Mouse (Mus musculus) CH12.LX (cell line): ENCODE results near the gene Gm20662. TPM values are rescaled to one million over a fixed set of nuclear protein-coding genes. Genes with fewer than 3 reads are reported as not detected.

ENCODE experiments used
- DNase-seq: peaks from one replicate; pipeline ENCODE4 v3.0.0-alpha.2; 2013; ENCODE audit errors: extremely low read depth
- H3K27ac ChIP-seq: 2 replicates; pipeline ENCODE4 v1.5.1; 2012; ENCODE audit warnings: low read depth, mild to moderate bottlenecking, control low read depth, moderate library complexity; ENCODE audit not compliant: insufficient read depth
- H3K27me3 ChIP-seq: replicated peaks from 2 replicates; pipeline ENCODE3; 2012; ENCODE audit warnings: inconsistent platforms
- H3K36me3 ChIP-seq, 2 experiments: replicated peaks in 1 of 2; 2 replicates each; pipeline versions ENCODE3 to v1.6.1; 2012; ENCODE audit warnings: inconsistent platforms in 1 of 2, low read length in 1 of 2, mild to moderate bottlenecking in 1 of 2, mixed read lengths in 1 of 2, moderate library complexity in 1 of 2; ENCODE audit not compliant: control insufficient read depth in 1 of 2, insufficient read depth in 1 of 2
- H3K4me1 ChIP-seq, 2 experiments: 2 replicates each; pipeline ENCODE4 v1.6.1; 2012; ENCODE audit warnings: inconsistent platforms in 1 of 2, moderate library complexity in 1 of 2; ENCODE audit not compliant: insufficient read depth in 2 of 2, control insufficient read depth in 1 of 2
- H3K4me2 ChIP-seq: 2 replicates; pipeline ENCODE4 v1.6.1; 2012; ENCODE audit warnings: low read depth, mild to moderate bottlenecking, control low read depth; ENCODE audit not compliant: poor library complexity, insufficient read depth, severe bottlenecking
- H3K4me3 ChIP-seq, 3 experiments: fragments of 150-350 bp in 1 of 3; sonication (generic) in 1 of 3; replicated peaks in 1 of 3; 2 replicates each; pipeline versions ENCODE3 to v1.5.1; 2011 to 2012; ENCODE audit warnings: low read depth in 2 of 3, low read length in 2 of 3, mild to moderate bottlenecking in 2 of 3, moderate library complexity in 2 of 3, control low read depth in 1 of 3, improper control_type of control experiment in 1 of 3, inconsistent platforms in 1 of 3, mixed read lengths in 1 of 3; ENCODE audit not compliant: poor library complexity in 1 of 3
- H3K79me2 ChIP-seq: replicated peaks from 2 replicates; pipeline ENCODE4 v1.6.1; 2012; ENCODE audit warnings: mild to moderate bottlenecking, moderate library complexity; ENCODE audit not compliant: control insufficient read depth, poor library complexity, insufficient read depth, severe bottlenecking; ENCODE audit errors: extremely low read depth
- H3K9ac ChIP-seq: 2 replicates; pipeline ENCODE4 v1.6.1; 2012; ENCODE audit warnings: low read depth, mild to moderate bottlenecking, control low read depth, moderate library complexity; ENCODE audit not compliant: insufficient read depth
- H3K9me3 ChIP-seq: replicated peaks from 2 replicates; pipeline ENCODE3; 2012; ENCODE audit warnings: low read length, inconsistent platforms, mixed read lengths
- BHLHE40 ChIP-seq: IDR thresholded peaks from 2 replicates; pipeline ENCODE4 v1.6.1; 2011; ENCODE audit warnings: mild to moderate bottlenecking, low read depth, low read length, improper control_type of control experiment
- CHD1 ChIP-seq: IDR thresholded peaks from 2 replicates; pipeline ENCODE4 v1.6.1; 2012; ENCODE audit warnings: low read depth, low read length, improper control_type of control experiment, inconsistent platforms
- CHD2 ChIP-seq: IDR thresholded peaks from 2 replicates; pipeline ENCODE4 v1.6.1; 2011; ENCODE audit warnings: low read length, improper control_type of control experiment
- CTCF ChIP-seq, 2 experiments: IDR thresholded peaks in 1 of 2; conservative IDR thresholded peaks in 1 of 2; 2 replicates each; pipeline ENCODE4 v1.5.1; 2011 to 2012; ENCODE audit warnings: low read depth in 2 of 2, low read length in 2 of 2, improper control_type of control experiment in 1 of 2, inconsistent platforms in 1 of 2, mild to moderate bottlenecking in 1 of 2, moderate library complexity in 1 of 2
- EP300 ChIP-seq: IDR thresholded peaks from 2 replicates; pipeline ENCODE4 v1.6.1; 2011; ENCODE audit warnings: low read length, improper control_type of control experiment
- ETS1 ChIP-seq: conservative IDR thresholded peaks from 2 replicates; pipeline ENCODE4 v1.6.1; 2012; ENCODE audit warnings: low read depth, mild to moderate bottlenecking, inconsistent platforms, low read length, improper control_type of control experiment, moderate library complexity
- GABPA ChIP-seq: IDR thresholded peaks from 2 replicates; pipeline ENCODE4 v1.6.1; 2012; ENCODE audit warnings: low read depth, low read length, improper control_type of control experiment, inconsistent platforms; ENCODE audit not compliant: insufficient replicate concordance
- IRF4 ChIP-seq: IDR thresholded peaks from 2 replicates; pipeline ENCODE4 v1.6.1; 2014; ENCODE audit warnings: low read depth, mild to moderate bottlenecking, inconsistent platforms, low read length, improper control_type of control experiment
- JUN ChIP-seq: IDR thresholded peaks from 2 replicates; pipeline ENCODE4 v1.6.1; 2011; ENCODE audit warnings: low read depth, mild to moderate bottlenecking, low read length, improper control_type of control experiment, moderate library complexity; ENCODE audit not compliant: insufficient read depth
- MAX ChIP-seq: IDR thresholded peaks from 2 replicates; pipeline ENCODE4 v1.6.1; 2011; ENCODE audit warnings: low read length, improper control_type of control experiment
- MEF2A ChIP-seq: IDR thresholded peaks from 2 replicates; pipeline ENCODE4 v1.6.1; 2014; ENCODE audit warnings: low read depth, mild to moderate bottlenecking, inconsistent platforms, low read length, improper control_type of control experiment, borderline replicate concordance
- MXI1 ChIP-seq: IDR thresholded peaks from 2 replicates; pipeline ENCODE4 v1.6.1; 2011; ENCODE audit warnings: mild to moderate bottlenecking, low read depth, low read length, improper control_type of control experiment
- MYC ChIP-seq: IDR thresholded peaks from 2 replicates; pipeline ENCODE4 v1.6.1; 2011; ENCODE audit warnings: low read depth, mild to moderate bottlenecking, improper control_type of control experiment, low read length
- NELFE ChIP-seq: IDR thresholded peaks from 2 replicates; pipeline ENCODE4 v1.6.1; 2011; ENCODE audit warnings: low read depth, low read length, improper control_type of control experiment
- PAX5 ChIP-seq: IDR thresholded peaks from 2 replicates; pipeline ENCODE4 v1.6.1; 2012; ENCODE audit warnings: low read length, inconsistent platforms, mixed read lengths
- POLR2A ChIP-seq: IDR thresholded peaks from 2 replicates; pipeline ENCODE4 v1.6.1; 2011; ENCODE audit warnings: low read depth, mild to moderate bottlenecking, improper control_type of control experiment, low read length
- RAD21 ChIP-seq: IDR thresholded peaks from 2 replicates; pipeline ENCODE4 v1.6.1; 2011; ENCODE audit warnings: low read depth, mild to moderate bottlenecking, low read length, improper control_type of control experiment, moderate library complexity
- SMC3 ChIP-seq: IDR thresholded peaks from 2 replicates; pipeline ENCODE4 v1.6.1; 2011; ENCODE audit warnings: low read depth, low read length, improper control_type of control experiment
- TBP ChIP-seq: conservative IDR thresholded peaks from 2 replicates; pipeline ENCODE4 v1.6.1; 2011; ENCODE audit warnings: low read depth, low read length, improper control_type of control experiment
- TCF12 ChIP-seq: IDR thresholded peaks from 2 replicates; pipeline ENCODE4 v1.6.1; 2014; ENCODE audit warnings: low read depth, mild to moderate bottlenecking, inconsistent platforms, low read length, improper control_type of control experiment
- UBTF ChIP-seq: IDR thresholded peaks from 2 replicates; pipeline ENCODE4 v1.6.1; 2012; ENCODE audit warnings: low read depth, mild to moderate bottlenecking, inconsistent platforms, low read length, improper control_type of control experiment, moderate library complexity
- USF2 ChIP-seq: conservative IDR thresholded peaks from 2 replicates; pipeline ENCODE4 v1.6.1; 2011; ENCODE audit warnings: low read depth, low read length, improper control_type of control experiment
- ZC3H11A ChIP-seq: IDR thresholded peaks from 2 replicates; pipeline ENCODE4 v1.6.1; 2012; ENCODE audit warnings: low read depth, mild to moderate bottlenecking, inconsistent platforms, low read length, improper control_type of control experiment
- ZMIZ1 ChIP-seq: IDR thresholded peaks from 2 replicates; pipeline ENCODE4 v1.6.1; 2012; ENCODE audit warnings: low read depth, mild to moderate bottlenecking, inconsistent platforms, low read length, improper control_type of control experiment
- ZNF384 ChIP-seq: IDR thresholded peaks from 2 replicates; pipeline ENCODE4 v1.6.1; 2012; ENCODE audit warnings: low read depth, low read length, improper control_type of control experiment, inconsistent platforms
- dilution Hi-C: fragments of 300-500 bp; cut with MboI; formaldehyde crosslinking; loops from 2 replicates; pipeline ENCODE4 v1.14.3; 2020; ENCODE audit warnings: low sequenced_read_pairs; ENCODE audit not compliant: extremely low pct_unique_long_range_greater_than_20kb, extremely low pct_ligation_motif_present
- in situ Hi-C: fragments of 300-500 bp; cut with MboI; formaldehyde crosslinking; loops from 3 replicates; pipeline ENCODE4 v1.14.3; 2019; ENCODE audit warnings: low sequenced_read_pairs, low pct_ligation_motif_present, low pct_unique_long_range_greater_than_20kb, mixed read lengths
- polyA plus RNA-seq: library from polyadenylated mRNA; unstranded; fragments of >175 nt; gene quantifications from 2 replicates; pipeline ENCODE4 v1.2.1, GENCODE M21; 2012; ENCODE audit warnings: low read depth; ENCODE audit not compliant: insufficient read length
- total RNA-seq, 2 experiments: library from RNA; depleted of rRNA; stranded (reverse); fragments of 300-350 nt in 1 of 2; fragments of >200 nt in 1 of 2; gene quantifications; 2 replicates each; pipeline ENCODE4 v1.2.3; 2012 to 2014

Gene Gm20662
- total and polyA plus RNA-seq, 3 experiments: 0.31 to 1.2 TPM; not detected in 1

- Histone ChIP-seq H3K9ac (no peak overlapping the region), H3K4me1 (peaks cover 13 to 47% of the 10 kb centered on the region in 2 experiments), H3K79me2 (peaks cover 33% of the 10 kb centered on the region), H3K4me3 (no peak overlapping the region), H3K9me3 (peaks cover 7% of the 10 kb centered on the region), H3K4me2 (no peak overlapping the region), H3K27me3 (peaks cover 46% of the 10 kb centered on the region), H3K27ac (no peak overlapping the region), H3K36me3 (peaks cover 0 to 13% of the 10 kb centered on the region in 2 experiments)
- dilution Hi-C loops (no loop called here), in situ Hi-C loops (no loop called here)
- DNase-seq: peak; percentile 34
- TF ChIP-seq POLR2A (no peak), TBP (0 out of 2 replicates have a peak, but pooled peaks have one; percentile 36)
Measured at GRCm38 (mm10) chr9:107949184-107949921, 46.8 kb upstream of the Gm20662 start.

- dilution Hi-C loops: no loop called here
Measured at GRCm38 (mm10) chr9:107949922-107950235, 46.3 kb upstream of the Gm20662 start, which contains the start of gene Traip. Gene Traip (plus strand): TSS chr9:107950136.

GRCm38 (mm10) chr9:107950460-107951355 is 45.4 kb upstream of the Gm20662 start:
- dilution Hi-C loops (no loop called here), in situ Hi-C loops (no loop called here)
- peaks cover 3 to 23% of the 10 kb centered on the region in 2 experiments for H3K36me3 ChIP-seq
- peaks cover 33% of the 10 kb centered on the region for H3K79me2 ChIP-seq
- peak; percentile 89 for DNase-seq
- H3K9ac ChIP-seq: peak overlapping the region; percentile 42
- peaks cover 34% of the 10 kb centered on the region for H3K27me3 ChIP-seq
- H3K9me3 ChIP-seq: peaks cover 7% of the 10 kb centered on the region
- H3K4me3 ChIP-seq: peak overlapping the region; percentile 86 to 95 (median 89)
- H3K4me2 ChIP-seq: peak overlapping the region; percentile 89
- 0 out of 2 replicates have a peak overlapping the region, but pooled peaks have one; percentile 12 for H3K27ac ChIP-seq
- H3K4me1 ChIP-seq: peaks cover 13 to 47% of the 10 kb centered on the region in 2 experiments
- TF ChIP-seq MXI1: peak; percentile 91
- TF ChIP-seq ZC3H11A: no peak
- TF ChIP-seq MYC: peak; percentile 57; the same call in 1 of the 2 replicates
- no peak for TF ChIP-seq UBTF
- no peak for TF ChIP-seq USF2
- TF ChIP-seq POLR2A: peak; percentile 86
- TF ChIP-seq TCF12: peak; percentile 63
- 0 out of 2 replicates have a peak, but pooled peaks have one; percentile 8 for TF ChIP-seq ETS1
- TF ChIP-seq BHLHE40: peak; percentile 17; the same call in 1 of the 2 replicates
- no peak for TF ChIP-seq PAX5
- TF ChIP-seq CTCF (conservative IDR thresholded peaks at IDR 0.05 in 1 of 2, IDR thresholded peaks at IDR 0.05 in 1 of 2; ENCODE audit: low read depth in 2 of 2, low read length in 2 of 2): no peak
- peak; percentile 71 for TF ChIP-seq ZMIZ1
- TF ChIP-seq CHD1: no peak
- peak; percentile 73 for TF ChIP-seq TBP
- TF ChIP-seq EP300: no peak
- peak; percentile 83 for TF ChIP-seq IRF4

More at GRCm38 (mm10) chr9:107949922-107950235, 46.3 kb upstream of the Gm20662 start, which contains the start of gene Traip:
- H3K4me3 ChIP-seq: peak within 1 kb of the TSS; percentile 86 to 95 (median 89)
- H3K9ac ChIP-seq: peak within 1 kb of the TSS; percentile 42
- no peak for TF ChIP-seq ZC3H11A
- no peak for TF ChIP-seq MAX
- no peak for TF ChIP-seq RAD21
- no peak for TF ChIP-seq CHD1
- TF ChIP-seq JUN: no peak
- no peak for TF ChIP-seq NELFE
- TF ChIP-seq CHD2: no peak
- no peak for TF ChIP-seq PAX5
- no peak for TF ChIP-seq MYC
- no peak for TF ChIP-seq MEF2A
- TF ChIP-seq UBTF: no peak
- no peak for TF ChIP-seq ZNF384
- no peak for TF ChIP-seq IRF4
- TF ChIP-seq SMC3: no peak
- TF ChIP-seq GABPA: no peak
- TF ChIP-seq, all 38 proteins: peak for 0
- 0 out of 2 replicates have a peak within 1 kb of the TSS, but pooled peaks have one; percentile 12 for H3K27ac ChIP-seq
- peak within 1 kb of the TSS; percentile 89 for H3K4me2 ChIP-seq
- peaks cover 13 to 47% of the 10 kb centered on the region in 2 experiments for H3K4me1 ChIP-seq
- in situ Hi-C loops: no loop called here
- H3K9me3 ChIP-seq: peaks cover 7% of the 10 kb centered on the region
- peaks cover 33% of the 10 kb centered on the region for H3K79me2 ChIP-seq
- peaks cover 42% of the 10 kb centered on the region for H3K27me3 ChIP-seq
- peaks cover 0 to 16% of the 10 kb centered on the region in 2 experiments for H3K36me3 ChIP-seq
- DNase-seq: no peak
